ENCODE assay signal across 19 mouse cellular contexts in the genomic region with DNA sequence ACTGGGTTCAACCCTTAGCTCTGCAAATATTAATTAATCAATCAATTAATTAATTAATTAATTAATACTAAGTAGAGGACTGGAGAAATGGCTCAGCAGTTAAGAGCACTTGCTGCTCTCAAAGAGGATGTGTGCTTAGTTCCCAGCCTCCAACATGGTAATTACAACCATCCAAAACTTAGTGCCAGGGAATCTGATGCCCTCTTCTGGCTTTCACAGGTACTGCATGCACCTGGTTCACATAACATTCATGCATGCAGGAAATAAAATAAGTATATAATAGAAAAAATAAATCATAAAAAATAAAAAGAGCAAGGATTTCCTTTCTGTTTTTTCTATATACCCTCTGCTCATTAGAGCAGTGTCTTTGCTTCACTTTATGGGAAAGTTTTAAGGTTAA.
DNase-seq lines count a peak whose midpoint lies in the region; ATAC-seq and TF ChIP-seq lines count a peak whose summit lies in the region.
"Had no signal": no experiment of that assay in that cellular context is flagged by ENCODE, and none has a peak within 500 bp of the region (broad histone marks: within the 10 kb centered on the region; RNA-seq: fewer than 3 reads in every experiment).

No protein-coding gene starts in this region.

- no peak overlapping the region for H3K27ac ChIP-seq in gastrocnemius, adult 2 months
- no peak overlapping the region for H3K27ac ChIP-seq in left cerebral cortex, adult 2 months
- H3K27ac ChIP-seq: forebrain, embryonic 15.5 days; hindbrain, embryonic 13.5 days had no signal

- intact Hi-C loops in gastrocnemius, adult 2 months (cut with DNase I), result no loop called here
- intact Hi-C loops in gastrocnemius, postnatal 36 days (cut with DNase I), result no loop called here
- intact Hi-C loops in left cerebral cortex, adult 2 months (cut with DNase I), result no loop called here
- intact Hi-C loops in left cerebral cortex, postnatal 10 days (cut with DNase I), result no loop called here

- CTCF ChIA-PET in Patski (lab: Charles Lee), result no interaction called here

- no peaks in the 10 kb centered on the region for H3K27me3 ChIP-seq in Patski
- H3K27me3 ChIP-seq: forebrain, embryonic 15.5 days had no signal

- DNase-seq in gastrocnemius, adult 2 months, result no peak
- no peak for DNase-seq in gastrocnemius, postnatal 36 days
- no peak for DNase-seq in left cerebral cortex, adult 2 months (ENCODE audit: extremely low spot score in 1 of 2, low spot score in 2 of 2)
- no peak for DNase-seq in left cerebral cortex, postnatal 10 days (ENCODE audit: extremely low spot score in 1 of 2, low spot score in 2 of 2)
- peak; percentile 18 for DNase-seq in A20 (ENCODE audit: low read depth, low spot score)
- DNase-seq in Patski (ENCODE audit: low read depth, low spot score), result no peak
- no peak for DNase-seq in B cell, adult 2 months
- no peak for DNase-seq in layer of hippocampus, adult 18-20 months (ENCODE audit: low spot score in 2 of 2)
- DNase-seq: adrenal gland, postnatal 10 days; cerebellum, adult 18-20 months; heart, postnatal 10 days; kidney, adult 2 months; kidney, postnatal 36 days; lung, postnatal 10 days; right cerebral cortex, postnatal 14 days; thymus, postnatal 25 days had no signal

- in situ Hi-C loops in Patski (cut with MboI; ENCODE audit: low pct_unique_long_range_greater_than_20kb), result no loop called here

- POLR2A ChIA-PET in Patski (lab: Charles Lee), result no interaction called here

- no peak for ATAC-seq in Patski
- ATAC-seq: forebrain, embryonic 15.5 days had no signal

- TF ChIP-seq CTCF in gastrocnemius, adult 2 months (IDR thresholded peaks at IDR 0.05), result peak; percentile 35
- TF ChIP-seq CTCF in left cerebral cortex, adult 2 months (IDR thresholded peaks at IDR 0.05), result peak; percentile 38
- peak; percentile 39 for TF ChIP-seq CTCF in Patski (IDR thresholded peaks at IDR 0.05)

- no peak overlapping the region for H3K4me3 ChIP-seq in gastrocnemius, adult 2 months
- no peak overlapping the region for H3K4me3 ChIP-seq in left cerebral cortex, adult 2 months
- H3K4me3 ChIP-seq: erythroblast, embryonic 14.5 days; forebrain, embryonic 15.5 days; hindbrain, embryonic 13.5 days had no signal
